Mouse (Mus musculus) MEL (cell line): Measurements from ENCODE around the gene Fbln1.

Source experiments
- HCFC1 ChIP-seq: IDR thresholded peaks from 2 replicates; pipeline ENCODE4 v1.6.1; 2012; ENCODE audit warnings: low read depth, mild to moderate bottlenecking, inconsistent platforms, low read length, improper control_type of control experiment, moderate library complexity
- POLR2A ChIP-seq, 2 experiments: IDR thresholded peaks; 2 replicates each; pipeline ENCODE4 v1.6.1; 2011 to 2012; ENCODE audit warnings: low read length in 2 of 2, mild to moderate bottlenecking in 2 of 2, control low read depth in 1 of 2, improper control_type of control experiment in 1 of 2, low read depth in 1 of 2, moderate library complexity in 1 of 2; ENCODE audit not compliant: control insufficient read depth in 1 of 2, insufficient read depth in 1 of 2, poor library complexity in 1 of 2

DNA sequence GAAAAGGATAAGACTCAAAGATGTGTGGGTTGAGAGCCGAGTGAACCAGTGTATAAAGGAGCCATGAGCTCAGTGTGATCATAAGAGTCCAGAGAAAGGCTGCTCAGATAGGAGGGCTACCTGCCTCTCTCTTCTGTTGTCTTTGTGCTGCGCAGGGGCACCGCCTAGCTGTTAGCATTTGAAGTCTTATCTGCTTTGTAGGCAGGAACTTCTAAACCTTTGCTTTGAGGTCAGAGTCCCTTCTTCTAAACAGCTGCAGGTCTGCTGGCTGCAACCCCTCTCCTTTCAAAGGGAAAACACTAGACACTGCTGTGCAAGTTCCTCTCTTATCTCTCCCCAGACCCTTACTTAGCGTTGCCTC is 27.5 kb downstream of the Fbln1 start:
- TF ChIP-seq POLR2A (IDR thresholded peaks at IDR 0.05; ENCODE audit: control insufficient read depth in 1 of 2, insufficient read depth in 1 of 2, low read depth in 1 of 2, low read length in 2 of 2, poor library complexity in 1 of 2) (no peak), HCFC1 (no peak)
